Mouse (Mus musculus): Measurements from ENCODE around the gene Vti1b.

- TF ChIP-seq CTCF (IDR thresholded peaks at IDR 0.05; ENCODE audit: insufficient read depth, low read length) (no peak), POLR2A (IDR thresholded peaks at IDR 0.05; ENCODE audit: borderline replicate concordance, extremely low read depth, low read depth, low read length) (no peak)
These were observed 49.6 kb downstream of the Vti1b start for GRCm38 (mm10) chr12:79122820-79123219.

All from lung, adult 2 months (tissue).